Mouse (Mus musculus): ENCODE data around the gene Nmt2. TPM values are rescaled to one million over a fixed set of nuclear protein-coding genes. Genes with fewer than 3 reads are reported as not detected.

The Nmt2 gene
- total RNA-seq, 2 experiments from 2014 or later, result 25.1 to 46.6 TPM

Other genes starting within 250 kb of the Nmt2 start
- 0.61 and 2.1 TPM in 2 replicates for gene Fam171a1, start 170.0 kb upstream of the Nmt2 start, total RNA-seq (2014; fragmentation: Nextera tagmentation)
- gene Fam171a1, start 170.0 kb upstream of the Nmt2 start, total RNA-seq (2017), result 4.3 and 5.4 TPM in 2 replicates
- 19.1 and 25.5 TPM in 2 replicates for gene Rpp38, start 48.4 kb downstream of the Nmt2 start, total RNA-seq (2014; fragmentation: Nextera tagmentation)
- gene Rpp38, start 48.4 kb downstream of the Nmt2 start, total RNA-seq (2017), result 12.3 and 15.4 TPM in 2 replicates
- not detected in 2 replicates for gene Acbd7, start 52.0 kb downstream of the Nmt2 start, total RNA-seq (2014; fragmentation: Nextera tagmentation)
- gene Acbd7, start 52.0 kb downstream of the Nmt2 start, total RNA-seq (2017), result not detected in 2 replicates
- not detected in 2 replicates for gene Olah, start 113.0 kb downstream of the Nmt2 start, total RNA-seq (2014; fragmentation: Nextera tagmentation)
- not detected in 2 replicates for gene Olah, start 113.0 kb downstream of the Nmt2 start, total RNA-seq (2017)
- gene Meig1, start 138.4 kb downstream of the Nmt2 start, total RNA-seq (2014; fragmentation: Nextera tagmentation), result not detected in 2 replicates
- not detected in 2 replicates for gene Meig1, start 138.4 kb downstream of the Nmt2 start, total RNA-seq (2017)
- 26.4 and 28.3 TPM in 2 replicates for gene Dclre1c, start 139.9 kb downstream of the Nmt2 start, total RNA-seq (2014; fragmentation: Nextera tagmentation)
- 10.6 and 13.3 TPM in 2 replicates for gene Dclre1c, start 139.9 kb downstream of the Nmt2 start, total RNA-seq (2017)
- gene Suv39h2, start 190.8 kb downstream of the Nmt2 start, total RNA-seq (2014; fragmentation: Nextera tagmentation), result 17.9 and 19.2 TPM in 2 replicates
- gene Suv39h2, start 190.8 kb downstream of the Nmt2 start, total RNA-seq (2017), result 15.7 and 18.2 TPM in 2 replicates
- gene Gm45902, start 228.6 kb downstream of the Nmt2 start, total RNA-seq (2014; fragmentation: Nextera tagmentation), result 7.3 and 8.1 TPM in 2 replicates
- gene Gm45902, start 228.6 kb downstream of the Nmt2 start, total RNA-seq (2017), result 11.1 and 13.0 TPM in 2 replicates
- gene Hspa14, start 228.6 kb downstream of the Nmt2 start, total RNA-seq (2014; fragmentation: Nextera tagmentation), result 119 and 121 TPM in 2 replicates
- 161 and 179 TPM in 2 replicates for gene Hspa14, start 228.6 kb downstream of the Nmt2 start, total RNA-seq (2017)
- gene Cdnf, start 228.8 kb downstream of the Nmt2 start, total RNA-seq (2014; fragmentation: Nextera tagmentation), result 0.20 TPM in 2 replicates
- gene Cdnf, start 228.8 kb downstream of the Nmt2 start, total RNA-seq (2017), result 0.75 and 2.6 TPM in 2 replicates